29 mouse cellular contexts compared by ENCODE assay signal in genomic region chr12:38834581-38834980, GRCm38 (mm10).
"Had no signal": no experiment of that assay in that cellular context is flagged by ENCODE, and none has a peak within 500 bp of the region (broad histone marks: within the 10 kb centered on the region; RNA-seq: fewer than 3 reads in every experiment).

No protein-coding gene starts in this region.

- ATAC-seq: hindbrain, embryonic 16.5 days; inflammation-experienced regulatory T-cells, adult 6 months; intestine, embryonic 15.5 days; intestine, postnatal 0 days; liver, postnatal 0 days had no signal

- H3K9me3 ChIP-seq: heart, embryonic 10.5 days; heart, embryonic 12.5 days; hindbrain, embryonic 10.5 days; hindbrain, embryonic 12.5 days; intestine, embryonic 15.5 days; limb, embryonic 10.5 days; limb, embryonic 12.5 days; liver, embryonic 13.5 days; liver, embryonic 15.5 days had no signal

- H3K9ac ChIP-seq: heart, embryonic 12.5 days; hindbrain, embryonic 12.5 days; hindbrain, embryonic 14.5 days; intestine, embryonic 15.5 days; limb, embryonic 12.5 days; liver, embryonic 13.5 days; liver, embryonic 15.5 days; liver, postnatal 0 days had no signal

- H3K36me3 ChIP-seq: hindbrain, embryonic 10.5 days; hindbrain, embryonic 12.5 days; intestine, embryonic 15.5 days; limb, embryonic 10.5 days; limb, embryonic 12.5 days; liver, embryonic 13.5 days; liver, embryonic 15.5 days had no signal

- H3K4me3 ChIP-seq: heart, adult 2 months; heart, embryonic 10.5 days; heart, embryonic 12.5 days; hindbrain, embryonic 10.5 days; hindbrain, embryonic 12.5 days; intestine, embryonic 15.5 days; layer of hippocampus, adult 2 months; left cerebral cortex, adult 2 months; limb, embryonic 10.5 days; limb, embryonic 12.5 days; liver, embryonic 13.5 days; liver, embryonic 15.5 days had no signal

- H3K4me1 ChIP-seq: heart, embryonic 10.5 days; heart, embryonic 12.5 days; hindbrain, embryonic 10.5 days; hindbrain, embryonic 12.5 days; intestine, embryonic 15.5 days; liver, embryonic 13.5 days; liver, embryonic 15.5 days had no signal

- H3K27me3 ChIP-seq: heart, embryonic 12.5 days; hindbrain, embryonic 12.5 days; intestine, embryonic 15.5 days; limb, embryonic 12.5 days; liver, embryonic 13.5 days; liver, embryonic 15.5 days had no signal

- H3K4me2 ChIP-seq: heart, embryonic 12.5 days; hindbrain, embryonic 12.5 days; hindbrain, embryonic 14.5 days; intestine, embryonic 15.5 days; limb, embryonic 12.5 days; liver, embryonic 11.5 days; liver, embryonic 13.5 days; liver, embryonic 15.5 days had no signal

- H3K27ac ChIP-seq: heart, adult 2 months; heart, embryonic 10.5 days; hindbrain, embryonic 10.5 days; hindbrain, embryonic 12.5 days; hindbrain, embryonic 14.5 days; intestine, embryonic 15.5 days; layer of hippocampus, adult 2 months; left cerebral cortex, adult 2 months; limb, embryonic 10.5 days; limb, embryonic 12.5 days; liver, embryonic 13.5 days; liver, embryonic 15.5 days had no signal

- DNase-seq: gastrocnemius, postnatal 14 days; gastrocnemius, postnatal 36 days; heart, adult 11 months; heart, adult 2 months; heart, postnatal 10 days; heart, postnatal 4 days; kidney, adult 18-20 months; kidney, adult 8-10 months; kidney, postnatal 10 days; kidney, postnatal 25 days; kidney, postnatal 4 days; liver; liver, embryonic 13.5 days; liver, postnatal 0 days had no signal
